ENCODE assay signal across 7 mouse cellular contexts in the genomic region with DNA sequence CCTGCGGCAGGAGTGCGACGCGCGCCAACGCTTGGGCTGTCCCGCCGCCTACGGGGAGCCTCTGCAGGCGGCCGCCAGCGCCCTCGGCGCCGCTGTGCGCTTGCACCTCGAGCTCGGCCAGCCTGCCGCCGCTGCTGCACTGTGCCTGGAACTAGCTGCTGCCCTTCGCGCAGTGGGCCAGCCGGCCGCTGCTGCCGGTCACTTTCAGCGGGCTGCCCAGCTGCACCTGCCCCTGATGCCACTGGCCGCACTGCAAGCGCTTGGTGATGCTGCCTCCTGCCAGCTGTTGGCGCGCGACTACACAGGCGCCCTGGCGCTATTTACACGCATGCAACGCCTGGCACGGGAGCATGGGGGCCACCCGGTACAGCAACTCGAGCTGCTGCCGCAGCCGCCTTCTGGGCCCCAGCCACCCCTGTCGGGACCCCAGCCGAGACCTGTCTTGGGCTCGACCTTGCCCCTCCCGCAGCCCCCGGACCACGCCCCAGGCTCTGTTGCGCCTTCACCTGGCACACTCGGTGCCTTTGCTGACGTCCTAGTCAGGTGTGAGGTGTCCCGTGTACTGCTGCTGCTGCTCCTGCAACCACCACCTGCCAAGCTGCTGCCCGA. TPM values are rescaled to one million over a fixed set of nuclear protein-coding genes. Genes with fewer than 3 reads are reported as not detected.
DNase-seq lines count a peak whose midpoint lies in the region; ATAC-seq and TF ChIP-seq lines count a peak whose summit lies in the region.

No protein-coding gene starts in this region.

- no peaks in the 10 kb centered on the region for H3K9me3 ChIP-seq in intestine, postnatal 0 days (ENCODE audit: control insufficient read depth)

- TF ChIP-seq POLR2A in liver, adult 2 months (IDR thresholded peaks at IDR 0.05; ENCODE audit: extremely low read depth, insufficient read depth, low read length): no peak

- H3K4me1 ChIP-seq in intestine, postnatal 0 days (replicated peaks; ENCODE audit: control insufficient read depth, insufficient read depth, low read length): no peaks in the 10 kb centered on the region
- H3K4me1 ChIP-seq in liver, adult 2 months (ENCODE audit: control insufficient read depth, insufficient read depth, low read length): peaks cover 4% of the 10 kb centered on the region

- 16% methylated on average over 37 of the region's 51 CpGs for WGBS in intestine, postnatal 0 days
- under 1% methylated on average over 38 of the region's 51 CpGs for WGBS in liver, adult 2 months

- no peaks in the 10 kb centered on the region for H3K27me3 ChIP-seq in intestine, postnatal 0 days (replicated peaks; ENCODE audit: control insufficient read depth, insufficient read depth, low read length)
- H3K27me3 ChIP-seq in liver, adult 2 months (ENCODE audit: control insufficient read depth, insufficient read depth, low read length): no peaks in the 10 kb centered on the region

- no peaks in the 10 kb centered on the region for H3K36me3 ChIP-seq in intestine, postnatal 0 days (ENCODE audit: control insufficient read depth, insufficient read depth)
- H3K36me3 ChIP-seq in liver, adult 2 months (ENCODE audit: control insufficient read depth, insufficient read depth, low read length): no peaks in the 10 kb centered on the region

- DNase-seq in adrenal gland, adult 2 months: peak; percentile 74
- peak; percentile 32 for DNase-seq in embryo, embryonic 10 days (ENCODE audit: low spot score)
- DNase-seq in gastrocnemius, postnatal 4 days (ENCODE audit: low spot score in 2 of 2): peak; percentile 17 to 54
- DNase-seq in liver, adult 2 months (ENCODE audit: extremely low read depth, low read depth, low spot score): peak; percentile 51
- DNase-seq in monocyte, adult 2 months (ENCODE audit: low read depth in 1 of 2, low spot score in 2 of 2): peak; percentile 0 to 14
- peak; percentile 33 to 61 for DNase-seq in spleen, postnatal 10 days (ENCODE audit: low spot score in 2 of 2)

- H3K4me3 ChIP-seq in intestine, postnatal 0 days (ENCODE audit: low read depth, low read length): peak overlapping the region; percentile 60
- H3K4me3 ChIP-seq in liver, adult 2 months (ENCODE audit: insufficient read depth, low read depth, low read length): peak overlapping the region; percentile 98

- ATAC-seq in intestine, postnatal 0 days: peak; percentile 63

- no peaks in the 10 kb centered on the region for H3K79me2 ChIP-seq in liver, adult 2 months (ENCODE audit: control insufficient read depth, insufficient read depth, low read length)

- H3K4me2 ChIP-seq in intestine, postnatal 0 days (replicated peaks; ENCODE audit: low read depth): peak overlapping the region; percentile 77

- TF ChIP-seq CTCF in intestine, postnatal 0 days (IDR thresholded peaks at IDR 0.05; ENCODE audit: low read depth): peak; percentile 45
- no peak for TF ChIP-seq CTCF in liver, adult 2 months (IDR thresholded peaks at IDR 0.05; ENCODE audit: low read depth, low read length)

- H3K9ac ChIP-seq in intestine, postnatal 0 days (ENCODE audit: low read depth, low read length): peak overlapping the region; percentile 62
- H3K9ac ChIP-seq in liver, adult 2 months (ENCODE audit: low read depth, low read length): peak overlapping the region; percentile 97

- peak overlapping the region; percentile 94 for H3K27ac ChIP-seq in intestine, postnatal 0 days (ENCODE audit: low read depth, low read length)
- peak overlapping the region; percentile 96 for H3K27ac ChIP-seq in liver, adult 2 months (replicated peaks; ENCODE audit: insufficient read depth, low read depth, low read length)

RNA-seq across cellular contexts. Expression of a gene that starts 0.6 kb away (rescaled TPM):
- total RNA-seq in adrenal gland, adult 2 months (2021): 10 to 100 TPM in 1 of 2 experiments, 1 to 10 TPM in 1; 8.0 to 11.8 TPM
- polyA plus RNA-seq in adrenal gland, adult 2 months (2012; rRNA removed): 50.8 and 53.5 TPM in 2 replicates
- 1 to 10 TPM; 6.8 to 7.2 TPM for total RNA-seq in gastrocnemius, postnatal 4 days (2021)
- 21.8 and 24.2 TPM in 2 replicates for polyA plus RNA-seq in intestine, postnatal 0 days (2015; fragmentation: Nextera tagmentation; extraction: Ambion mirVana)
- total RNA-seq in liver, adult 2 months (2014; rRNA removed): 3.2 and 3.6 TPM in 2 replicates
- polyA plus RNA-seq in liver, adult 2 months (2012; rRNA removed): 7.1 and 8.0 TPM in 2 replicates

RNA-seq across cellular contexts. Expression of a gene that starts 14.2 kb away (rescaled TPM):
- 1 to 10 TPM in 1 of 2 experiments, not detected in 1; 1.7 TPM for total RNA-seq in adrenal gland, adult 2 months (2021)
- not detected in 2 replicates for polyA plus RNA-seq in adrenal gland, adult 2 months (2012; rRNA removed)
- total RNA-seq in gastrocnemius, postnatal 4 days (2021): under 1 TPM in 1 of 2 experiments, not detected in 1; 0.49 TPM
- polyA plus RNA-seq in intestine, postnatal 0 days (2015; fragmentation: Nextera tagmentation; extraction: Ambion mirVana): 0.40 and 0.63 TPM in 2 replicates
- 0.28 and 0.40 TPM in 2 replicates for total RNA-seq in liver, adult 2 months (2014; rRNA removed)
- polyA plus RNA-seq in liver, adult 2 months (2012; rRNA removed): not detected in 2 replicates

RNA-seq across cellular contexts. Expression of a gene that starts 14.6 kb away (rescaled TPM):
- 1 to 10 TPM in 1 of 2 experiments, under 1 TPM in 1; 0.61 to 1.1 TPM for total RNA-seq in adrenal gland, adult 2 months (2021)
- polyA plus RNA-seq in adrenal gland, adult 2 months (2012; rRNA removed): 0.06 TPM in 1 of 2 replicates, not detected in the other
- total RNA-seq in gastrocnemius, postnatal 4 days (2021): under 1 TPM in 1 of 2 experiments, not detected in 1; 0.20 TPM
- polyA plus RNA-seq in intestine, postnatal 0 days (2015; fragmentation: Nextera tagmentation; extraction: Ambion mirVana): 0.50 and 0.88 TPM in 2 replicates
- 0.27 TPM in 1 of 2 replicates, not detected in the other for total RNA-seq in liver, adult 2 months (2014; rRNA removed)
- 0.07 TPM in 1 of 2 replicates, not detected in the other for polyA plus RNA-seq in liver, adult 2 months (2012; rRNA removed)

RNA-seq across cellular contexts. Expression of a gene that starts 36.5 kb away (rescaled TPM):
- total RNA-seq in adrenal gland, adult 2 months (2021): under 1 TPM in 1 of 2 experiments, not detected in 1; 0.32 TPM
- not detected in 2 replicates for polyA plus RNA-seq in adrenal gland, adult 2 months (2012; rRNA removed)
- not detected for total RNA-seq in gastrocnemius, postnatal 4 days (2021)
- not detected in 2 replicates for polyA plus RNA-seq in intestine, postnatal 0 days (2015; fragmentation: Nextera tagmentation; extraction: Ambion mirVana)
- total RNA-seq in liver, adult 2 months (2014; rRNA removed): not detected in 2 replicates
- polyA plus RNA-seq in liver, adult 2 months (2012; rRNA removed): not detected in 2 replicates

RNA-seq across cellular contexts. Expression of a gene that starts 36.7 kb away (rescaled TPM):
- total RNA-seq in adrenal gland, adult 2 months (2021): 10 to 100 TPM in 1 of 2 experiments, 1 to 10 TPM in 1; 1.8 to 10.8 TPM
- 0.17 and 0.19 TPM in 2 replicates for polyA plus RNA-seq in adrenal gland, adult 2 months (2012; rRNA removed)
- 10 to 100 TPM in 1 of 2 experiments, under 1 TPM in 1; 0.93 to 11.6 TPM for total RNA-seq in gastrocnemius, postnatal 4 days (2021)
- 0.91 and 2.6 TPM in 2 replicates for polyA plus RNA-seq in intestine, postnatal 0 days (2015; fragmentation: Nextera tagmentation; extraction: Ambion mirVana)
- 0.54 TPM in 1 of 2 replicates, not detected in the other for total RNA-seq in liver, adult 2 months (2014; rRNA removed)
- polyA plus RNA-seq in liver, adult 2 months (2012; rRNA removed): not detected in 2 replicates

Comparison
In these comparisons a context has a peak if more than half of its experiments do, and no peak if none do; other contexts are left out.
1. Peak in every context shown above with its lines: DNase-seq, ATAC-seq, H3K4me3 ChIP-seq and H3K27ac ChIP-seq.
2. DNase-seq: peak in every context shown above with its lines; median percentile 74 in adrenal gland, adult 2 months; 51 in liver, adult 2 months; 47 in spleen, postnatal 10 days; 36 in gastrocnemius, postnatal 4 days; 32 in embryo, embryonic 10 days; 7 in monocyte, adult 2 months.